Mouse (Mus musculus): ENCODE measurements around the gene Gsdme.

- TF ChIP-seq CTCF (IDR thresholded peaks at IDR 0.05; ENCODE audit: low read depth): no peak
- TF ChIP-seq EP300 (IDR thresholded peaks at IDR 0.05; ENCODE audit: low read depth): no peak
Measured at GRCm38 (mm10) chr6:50189376-50189775, 74.3 kb downstream of the Gsdme start.

Measured in liver, embryonic 14.5 days (tissue).